21 mouse cellular contexts compared by ENCODE assay signal in the genomic region with DNA sequence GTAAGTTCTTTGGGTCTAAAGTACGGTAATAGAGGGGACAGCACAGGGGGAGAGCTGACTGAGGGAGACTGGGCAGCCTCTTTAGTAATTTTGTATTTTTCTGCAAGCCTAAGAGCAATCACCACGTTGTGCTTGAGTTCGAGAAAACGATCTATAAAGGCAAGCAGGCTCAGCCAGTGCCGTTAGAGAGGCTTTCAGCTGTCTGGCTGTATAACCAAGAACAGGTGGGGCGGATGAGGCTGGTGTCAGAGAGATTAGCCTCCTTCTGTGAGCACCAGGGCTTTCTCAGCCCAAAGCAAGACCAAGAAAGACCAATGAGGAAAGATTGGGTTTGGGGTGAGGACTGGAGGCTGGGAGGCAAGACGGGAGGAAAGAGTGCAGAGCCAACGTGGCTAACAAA. TPM values are rescaled to one million over a fixed set of nuclear protein-coding genes. Genes with fewer than 3 reads are reported as not detected.
A peak's percentile ranks its signal among the peaks of the same experiment; 100 is the strongest.
DNase-seq lines count a peak whose midpoint lies in the region; ATAC-seq and TF ChIP-seq lines count a peak whose summit lies in the region.
"Had no signal": no experiment of that assay in that cellular context is flagged by ENCODE, and none has a peak within 500 bp of the region (broad histone marks: within the 10 kb centered on the region; RNA-seq: fewer than 3 reads in every experiment).

No protein-coding gene starts in this region.

- H3K9me3 ChIP-seq in kidney, postnatal 0 days (replicated peaks; ENCODE audit: low read length), result no peaks in the 10 kb centered on the region
- H3K9me3 ChIP-seq in embryonic facial prominence, embryonic 11.5 days (replicated peaks; ENCODE audit: control insufficient read depth, low read length), result no peaks in the 10 kb centered on the region
- no peaks in the 10 kb centered on the region for H3K9me3 ChIP-seq in limb, embryonic 11.5 days (ENCODE audit: control insufficient read depth, low read length)
- H3K9me3 ChIP-seq: embryonic facial prominence, embryonic 15.5 days; forebrain, embryonic 15.5 days; liver, embryonic 12.5 days; megakaryocyte, embryonic 14.5 days; midbrain, embryonic 15.5 days; neural tube, embryonic 13.5 days had no signal

- H3K79me2 ChIP-seq in myocyte (ENCODE audit: control insufficient read depth, insufficient read depth), result no peaks in the 10 kb centered on the region

- DNase-seq in kidney, postnatal 0 days (ENCODE audit: low spot score), result no peak
- no peak for DNase-seq in kidney, postnatal 10 days
- DNase-seq in embryonic facial prominence, embryonic 11.5 days (ENCODE audit: low spot score), result peak; percentile 55
- peak; percentile 41 for DNase-seq in limb, embryonic 11.5 days (ENCODE audit: low spot score)
- DNase-seq in ovary, adult 18-20 months (ENCODE audit: low spot score), result no peak

- peak overlapping the region; percentile 22 for H3K27ac ChIP-seq in kidney, postnatal 0 days
- no peak overlapping the region for H3K27ac ChIP-seq in embryonic facial prominence, embryonic 11.5 days (replicated peaks; ENCODE audit: low read depth, low read length)
- H3K27ac ChIP-seq in limb, embryonic 11.5 days (replicated peaks; ENCODE audit: low read depth, low read length), result 0 out of 2 replicates have a peak overlapping the region, but pooled peaks have one; percentile 45
- H3K27ac ChIP-seq: embryonic facial prominence, embryonic 15.5 days; forebrain, embryonic 15.5 days; hindbrain, embryonic 14.5 days; liver, embryonic 12.5 days; midbrain, embryonic 15.5 days; neural tube, embryonic 13.5 days had no signal

- no peak overlapping the region for H3K4me3 ChIP-seq in kidney, postnatal 0 days (replicated peaks; ENCODE audit: low read depth, low read length)
- no peak overlapping the region for H3K4me3 ChIP-seq in embryonic facial prominence, embryonic 11.5 days (ENCODE audit: low read depth, low read length)
- no peak overlapping the region for H3K4me3 ChIP-seq in limb, embryonic 11.5 days (ENCODE audit: low read depth, low read length)
- no peak overlapping the region for H3K4me3 ChIP-seq in myocyte
- H3K4me3 ChIP-seq: embryonic facial prominence, embryonic 15.5 days; forebrain, embryonic 15.5 days; liver, embryonic 12.5 days; megakaryocyte, embryonic 14.5 days; midbrain, embryonic 15.5 days; neural tube, embryonic 13.5 days had no signal

- ATAC-seq in kidney, postnatal 0 days (replicated peaks; ENCODE audit: low FRiP score, low read depth), result no peak
- ATAC-seq in embryonic facial prominence, embryonic 11.5 days (replicated peaks; ENCODE audit: insufficient number of reproducible peaks, low FRiP score, low TSS enrichment, low read depth), result no peak
- no peak for ATAC-seq in limb, embryonic 11.5 days (ENCODE audit: insufficient number of reproducible peaks, low FRiP score, low TSS enrichment, low read depth)
- ATAC-seq in granulocyte monocyte progenitor cell, adult 5-6 weeks (replicated peaks; ENCODE audit: poor library complexity, severe bottlenecking), result no peak
- ATAC-seq: forebrain, embryonic 15.5 days; liver, embryonic 12.5 days; midbrain, embryonic 15.5 days had no signal

- H3K4me2 ChIP-seq in kidney, postnatal 0 days (ENCODE audit: low read length), result no peak overlapping the region
- H3K4me2 ChIP-seq in embryonic facial prominence, embryonic 11.5 days (ENCODE audit: low read depth, low read length), result no peak overlapping the region
- no peak overlapping the region for H3K4me2 ChIP-seq in limb, embryonic 11.5 days (ENCODE audit: low read depth, severe bottlenecking)
- peak overlapping the region; percentile 55 for H3K4me2 ChIP-seq in myocyte (ENCODE audit: low read depth)
- H3K4me2 ChIP-seq: embryonic facial prominence, embryonic 15.5 days; forebrain, embryonic 15.5 days; hindbrain, embryonic 14.5 days; liver, embryonic 12.5 days; midbrain, embryonic 15.5 days; neural tube, embryonic 13.5 days had no signal

- 0 out of 2 replicates have a peak, but pooled peaks cover 4% of the 10 kb centered on the region for H3K4me1 ChIP-seq in kidney, postnatal 0 days (replicated peaks; ENCODE audit: insufficient read depth, low read length)
- H3K4me1 ChIP-seq in embryonic facial prominence, embryonic 11.5 days (ENCODE audit: control insufficient read depth, insufficient read depth, low read length), result no peaks in the 10 kb centered on the region
- H3K4me1 ChIP-seq in limb, embryonic 11.5 days (ENCODE audit: control insufficient read depth, insufficient read depth, low read length), result no peaks in the 10 kb centered on the region
- H3K4me1 ChIP-seq: forebrain, embryonic 15.5 days; liver, embryonic 12.5 days; midbrain, embryonic 15.5 days; neural tube, embryonic 13.5 days had no signal

- TF ChIP-seq CTCF in kidney, postnatal 0 days (IDR thresholded peaks at IDR 0.05; ENCODE audit: low read depth), result no peak

- no peaks in the 10 kb centered on the region for H3K27me3 ChIP-seq in kidney, postnatal 0 days (ENCODE audit: insufficient read depth, low read length)
- H3K27me3 ChIP-seq in embryonic facial prominence, embryonic 11.5 days (ENCODE audit: control insufficient read depth, insufficient read depth, low read length), result no peaks in the 10 kb centered on the region
- H3K27me3 ChIP-seq in limb, embryonic 11.5 days (ENCODE audit: control insufficient read depth, insufficient read depth, low read length), result no peaks in the 10 kb centered on the region
- H3K27me3 ChIP-seq in myocyte (ENCODE audit: control insufficient read depth, insufficient read depth, insufficient read length), result no peaks in the 10 kb centered on the region
- H3K27me3 ChIP-seq: embryonic facial prominence, embryonic 15.5 days; forebrain, embryonic 15.5 days; liver, embryonic 12.5 days; midbrain, embryonic 15.5 days; neural tube, embryonic 13.5 days had no signal

- 55% methylated on average over 8 of the region's 8 CpGs for WGBS in kidney, postnatal 0 days
- WGBS in embryonic facial prominence, embryonic 11.5 days, result 49% methylated on average over 8 of the region's 8 CpGs
- WGBS in limb, embryonic 11.5 days, result 29% methylated on average over 8 of the region's 8 CpGs

- H3K36me3 ChIP-seq in kidney, postnatal 0 days (ENCODE audit: insufficient read depth, low read length), result no peaks in the 10 kb centered on the region
- H3K36me3 ChIP-seq in embryonic facial prominence, embryonic 11.5 days (replicated peaks; ENCODE audit: control insufficient read depth, insufficient read depth, low read depth, low read length), result no peaks in the 10 kb centered on the region
- H3K36me3 ChIP-seq in limb, embryonic 11.5 days (ENCODE audit: control insufficient read depth, insufficient read depth, low read length), result no peaks in the 10 kb centered on the region
- H3K36me3 ChIP-seq in myocyte (ENCODE audit: control insufficient read depth, insufficient read depth), result no peaks in the 10 kb centered on the region
- H3K36me3 ChIP-seq: embryonic facial prominence, embryonic 15.5 days; forebrain, embryonic 15.5 days; liver, embryonic 12.5 days; midbrain, embryonic 15.5 days; neural tube, embryonic 13.5 days had no signal

- no peak overlapping the region for H3K9ac ChIP-seq in kidney, postnatal 0 days (ENCODE audit: low read depth, low read length)
- no peak overlapping the region for H3K9ac ChIP-seq in embryonic facial prominence, embryonic 11.5 days (replicated peaks; ENCODE audit: low read length)
- no peak overlapping the region for H3K9ac ChIP-seq in limb, embryonic 11.5 days (ENCODE audit: low read length)
- H3K9ac ChIP-seq: embryonic facial prominence, embryonic 15.5 days; forebrain, embryonic 15.5 days; hindbrain, embryonic 14.5 days; liver, embryonic 12.5 days; midbrain, embryonic 15.5 days; neural tube, embryonic 13.5 days had no signal

- no peak for TF ChIP-seq POLR2A in myocyte (IDR thresholded peaks at IDR 0.05; ENCODE audit: insufficient read length, low read depth)

- H3ac ChIP-seq in myocyte (ENCODE audit: control insufficient read depth, insufficient read length), result no peak overlapping the region

TF ChIP-seq in myocyte, 11 proteins besides CTCF, POLR2A, EP300 and RAD21:
- TF ChIP-seq TCF3 (IDR thresholded peaks at IDR 0.05; ENCODE audit: insufficient read length, low read depth) (peak; percentile 46), CEBPB (IDR thresholded peaks at IDR 0.05; ENCODE audit: insufficient read depth, poor library complexity, severe bottlenecking) (no peak), TCF12 (IDR thresholded peaks at IDR 0.05; ENCODE audit: insufficient read depth, poor library complexity, severe bottlenecking) (peak; percentile 56), MAX (IDR thresholded peaks at IDR 0.05; ENCODE audit: low read depth) (no peak), USF1 (IDR thresholded peaks at IDR 0.05; ENCODE audit: low read depth) (no peak), POLR2AphosphoS2 (IDR thresholded peaks at IDR 0.05; ENCODE audit: insufficient read length, low read depth) (no peak), MYOD1 (IDR thresholded peaks at IDR 0.05; ENCODE audit: control insufficient read depth in 1 of 3, insufficient read length in 2 of 3, low read depth in 2 of 3) (peak in 2 of 3 experiments; percentile 93 to 95), MYOG (IDR thresholded peaks at IDR 0.05; ENCODE audit: control insufficient read depth in 1 of 3, insufficient read depth in 1 of 3, insufficient read length in 2 of 3, low read depth in 2 of 3) (peak; percentile 38 to 93 (median 63))

RNA-seq across cellular contexts. Expression of a gene that starts 15.3 kb away (rescaled TPM):
- not detected in 2 replicates for polyA plus RNA-seq in kidney, postnatal 0 days (2015; fragmentation: Nextera tagmentation; extraction: Ambion mirVana)
- polyA plus RNA-seq in embryonic facial prominence, embryonic 11.5 days (2014; fragmentation: Nextera tagmentation; extraction: Ambion mirVana), result not detected in 2 replicates
- polyA plus RNA-seq in limb, embryonic 11.5 days (2014; fragmentation: Nextera tagmentation; extraction: Ambion mirVana), result not detected in 2 replicates
- 0.10 TPM for polyA plus RNA-seq in myocyte (2012; fragmentation: generic; extraction: Trizol)
- total RNA-seq in granulocyte monocyte progenitor cell, adult 5-6 weeks (2014; fragmentation: Nextera tagmentation), result not detected in 2 replicates
- total RNA-seq in granulocyte monocyte progenitor cell, adult 5-6 weeks (2017), result not detected in 2 replicates
- total RNA-seq: adrenal gland, adult 2 months; heart, adult 18-20 months; left cerebral cortex, postnatal 14 days; MEL had no signal
- polyA plus RNA-seq: adrenal gland, adult 2 months; cerebellum, adult 2 months; forebrain, embryonic 15.5 days; heart, embryonic 14.5 days; hindbrain, embryonic 14.5 days; liver, embryonic 12.5 days; midbrain, embryonic 15.5 days; neural tube, embryonic 13.5 days; small intestine, adult 2 months had no signal

RNA-seq across cellular contexts. Expression of a gene that starts 21.2 kb away (rescaled TPM):
- polyA plus RNA-seq in kidney, postnatal 0 days (2015; fragmentation: Nextera tagmentation; extraction: Ambion mirVana), result 14.9 and 16.5 TPM in 2 replicates
- 4.8 and 5.2 TPM in 2 replicates for polyA plus RNA-seq in embryonic facial prominence, embryonic 11.5 days (2014; fragmentation: Nextera tagmentation; extraction: Ambion mirVana)
- 5.0 and 7.1 TPM in 2 replicates for polyA plus RNA-seq in limb, embryonic 11.5 days (2014; fragmentation: Nextera tagmentation; extraction: Ambion mirVana)
- polyA plus RNA-seq in myocyte (2012; fragmentation: generic; extraction: Trizol), result 21.2 TPM
- not detected in 2 replicates for total RNA-seq in granulocyte monocyte progenitor cell, adult 5-6 weeks (2014; fragmentation: Nextera tagmentation)
- not detected in 2 replicates for total RNA-seq in granulocyte monocyte progenitor cell, adult 5-6 weeks (2017)
- total RNA-seq: MEL had no signal

Comparison
In these comparisons a context has a peak if more than half of its experiments do, and no peak if none do; other contexts are left out.
1. DNase-seq: peak in embryonic facial prominence, embryonic 11.5 days (single experiment) and limb, embryonic 11.5 days (single experiment); none in kidney, postnatal 0 days (single experiment), kidney, postnatal 10 days (single experiment) and ovary, adult 18-20 months (single experiment).